Comparison of ENCODE assay signal across 10 mouse cellular contexts in genomic region chr9:67549811-67550501, GRCm38 (mm10). TPM values are rescaled to one million over a fixed set of nuclear protein-coding genes. Genes with fewer than 3 reads are reported as not detected.
A peak's percentile ranks its signal among the peaks of the same experiment; 100 is the strongest.
DNase-seq lines count a peak whose midpoint lies in the region; ATAC-seq and TF ChIP-seq lines count a peak whose summit lies in the region.
"Had no signal": no experiment of that assay in that cellular context is flagged by ENCODE, and none has a peak within 500 bp of the region (broad histone marks: within the 10 kb centered on the region; RNA-seq: fewer than 3 reads in every experiment).

No protein-coding gene starts in this region.

- no peak for TF ChIP-seq CTCF in ES-Bruce4 (IDR thresholded peaks at IDR 0.05; ENCODE audit: low read depth, low read length)

- WGBS in intestine, embryonic 16.5 days, result 94% methylated on average over 8 of the region's 8 CpGs
- 89% methylated on average over 8 of the region's 8 CpGs for WGBS in intestine, embryonic 15.5 days
- 89% methylated on average over 8 of the region's 8 CpGs for WGBS in embryonic facial prominence, embryonic 11.5 days
- WGBS in limb, embryonic 11.5 days, result 93% methylated on average over 8 of the region's 8 CpGs

- H3K4me3 ChIP-seq in intestine, embryonic 16.5 days (ENCODE audit: low read length), result no peak overlapping the region
- no peak overlapping the region for H3K4me3 ChIP-seq in intestine, embryonic 15.5 days (replicated peaks)
- no peak overlapping the region for H3K4me3 ChIP-seq in ES-Bruce4 (ENCODE audit: low read depth, low read length)
- H3K4me3 ChIP-seq in embryonic facial prominence, embryonic 11.5 days (ENCODE audit: low read depth, low read length), result no peak overlapping the region
- no peak overlapping the region for H3K4me3 ChIP-seq in limb, embryonic 11.5 days (ENCODE audit: low read depth, low read length)

- no peak for DNase-seq in embryonic facial prominence, embryonic 11.5 days (ENCODE audit: low spot score)
- DNase-seq in limb, embryonic 11.5 days (ENCODE audit: low spot score), result no peak
- DNase-seq in liver, result no peak
- no peak for DNase-seq in spleen, adult 18-20 months
- no peak for DNase-seq in left cerebral cortex, adult 9 months (ENCODE audit: low spot score in 2 of 2)
- DNase-seq: layer of hippocampus, adult 9-11 months had no signal

- peak overlapping the region; percentile 41; the same call in 1 of the 2 replicates for H3K27ac ChIP-seq in intestine, embryonic 16.5 days (ENCODE audit: low read length)
- H3K27ac ChIP-seq in intestine, embryonic 15.5 days, result no peak overlapping the region
- peak overlapping the region; percentile 73 for H3K27ac ChIP-seq in ES-Bruce4 (ENCODE audit: insufficient read depth, low read length)
- H3K27ac ChIP-seq in embryonic facial prominence, embryonic 11.5 days (replicated peaks; ENCODE audit: low read depth, low read length), result 0 out of 2 replicates have a peak overlapping the region, but pooled peaks have one; percentile 5
- H3K27ac ChIP-seq in limb, embryonic 11.5 days (replicated peaks; ENCODE audit: low read depth, low read length), result peak overlapping the region; percentile 45; the same call in 1 of the 2 replicates

- no peaks in the 10 kb centered on the region for H3K27me3 ChIP-seq in intestine, embryonic 16.5 days (replicated peaks; ENCODE audit: control insufficient read depth, insufficient read depth, low read length)
- H3K27me3 ChIP-seq in intestine, embryonic 15.5 days (replicated peaks), result no peaks in the 10 kb centered on the region
- no peaks in the 10 kb centered on the region for H3K27me3 ChIP-seq in ES-Bruce4 (ENCODE audit: control insufficient read depth, insufficient read depth, low read length, poor library complexity, severe bottlenecking)
- no peaks in the 10 kb centered on the region for H3K27me3 ChIP-seq in embryonic facial prominence, embryonic 11.5 days (ENCODE audit: control insufficient read depth, insufficient read depth, low read length)
- H3K27me3 ChIP-seq in limb, embryonic 11.5 days (ENCODE audit: control insufficient read depth, insufficient read depth, low read length), result no peaks in the 10 kb centered on the region
- H3K27me3 ChIP-seq: Patski had no signal

- no peaks in the 10 kb centered on the region for H3K9me3 ChIP-seq in intestine, embryonic 16.5 days (ENCODE audit: control insufficient read depth, low read length)
- H3K9me3 ChIP-seq in intestine, embryonic 15.5 days, result no peaks in the 10 kb centered on the region
- no peaks in the 10 kb centered on the region for H3K9me3 ChIP-seq in ES-Bruce4 (replicated peaks; ENCODE audit: control insufficient read depth, insufficient read depth, low read length, poor library complexity, severe bottlenecking)
- no peaks in the 10 kb centered on the region for H3K9me3 ChIP-seq in embryonic facial prominence, embryonic 11.5 days (replicated peaks; ENCODE audit: control insufficient read depth, low read length)
- no peaks in the 10 kb centered on the region for H3K9me3 ChIP-seq in limb, embryonic 11.5 days (ENCODE audit: control insufficient read depth, low read length)

- TF ChIP-seq EP300 in ES-Bruce4 (IDR thresholded peaks at IDR 0.05; ENCODE audit: insufficient read depth, low read depth, low read length), result no peak

- H3K4me1 ChIP-seq in intestine, embryonic 16.5 days (ENCODE audit: control insufficient read depth, insufficient read depth, low read length), result peaks cover 15% of the 10 kb centered on the region
- 0 out of 2 replicates have a peak, but pooled peaks cover 12% of the 10 kb centered on the region for H3K4me1 ChIP-seq in intestine, embryonic 15.5 days (replicated peaks)
- H3K4me1 ChIP-seq in ES-Bruce4 (ENCODE audit: control insufficient read depth, insufficient read depth, low read length), result peaks cover 6% of the 10 kb centered on the region
- no peaks in the 10 kb centered on the region for H3K4me1 ChIP-seq in embryonic facial prominence, embryonic 11.5 days (ENCODE audit: control insufficient read depth, insufficient read depth, low read length)
- peaks cover 8% of the 10 kb centered on the region for H3K4me1 ChIP-seq in limb, embryonic 11.5 days (ENCODE audit: control insufficient read depth, insufficient read depth, low read length)

- H3K4me2 ChIP-seq in intestine, embryonic 16.5 days (ENCODE audit: low read depth, low read length), result no peak overlapping the region
- no peak overlapping the region for H3K4me2 ChIP-seq in intestine, embryonic 15.5 days (replicated peaks)
- H3K4me2 ChIP-seq in embryonic facial prominence, embryonic 11.5 days (ENCODE audit: low read depth, low read length), result no peak overlapping the region
- no peak overlapping the region for H3K4me2 ChIP-seq in limb, embryonic 11.5 days (ENCODE audit: low read depth, severe bottlenecking)

- no peak for ATAC-seq in intestine, embryonic 16.5 days
- ATAC-seq in intestine, embryonic 15.5 days, result no peak
- ATAC-seq in embryonic facial prominence, embryonic 11.5 days (replicated peaks; ENCODE audit: insufficient number of reproducible peaks, low FRiP score, low TSS enrichment, low read depth), result no peak
- no peak for ATAC-seq in limb, embryonic 11.5 days (ENCODE audit: insufficient number of reproducible peaks, low FRiP score, low TSS enrichment, low read depth)
- ATAC-seq: Patski had no signal

- no peaks in the 10 kb centered on the region for H3K36me3 ChIP-seq in intestine, embryonic 16.5 days (ENCODE audit: control insufficient read depth, insufficient read depth, low read length)
- H3K36me3 ChIP-seq in intestine, embryonic 15.5 days, result no peaks in the 10 kb centered on the region
- H3K36me3 ChIP-seq in ES-Bruce4 (ENCODE audit: control insufficient read depth, insufficient read depth, low read length, poor library complexity, severe bottlenecking), result no peaks in the 10 kb centered on the region
- H3K36me3 ChIP-seq in embryonic facial prominence, embryonic 11.5 days (replicated peaks; ENCODE audit: control insufficient read depth, insufficient read depth, low read depth, low read length), result no peaks in the 10 kb centered on the region
- no peaks in the 10 kb centered on the region for H3K36me3 ChIP-seq in limb, embryonic 11.5 days (ENCODE audit: control insufficient read depth, insufficient read depth, low read length)

- no peak for TF ChIP-seq POLR2A in ES-Bruce4 (IDR thresholded peaks at IDR 0.05; ENCODE audit: insufficient read depth, low read length)

- H3K9ac ChIP-seq in intestine, embryonic 16.5 days (ENCODE audit: low read depth, low read length), result no peak overlapping the region
- H3K9ac ChIP-seq in intestine, embryonic 15.5 days, result no peak overlapping the region
- H3K9ac ChIP-seq in ES-Bruce4 (ENCODE audit: low read depth, poor library complexity, severe bottlenecking), result no peak overlapping the region
- no peak overlapping the region for H3K9ac ChIP-seq in embryonic facial prominence, embryonic 11.5 days (replicated peaks; ENCODE audit: low read length)
- H3K9ac ChIP-seq in limb, embryonic 11.5 days (ENCODE audit: low read length), result 0 out of 2 replicates have a peak overlapping the region, but pooled peaks have one; percentile 19

RNA-seq across cellular contexts. Expression of gene Tln2, which starts 9.5 kb away (rescaled TPM):
- 19.7 and 19.8 TPM in 2 replicates for polyA plus RNA-seq in intestine, embryonic 16.5 days (2015; fragmentation: Nextera tagmentation; extraction: Ambion mirVana)
- 28.0 and 29.4 TPM in 2 replicates for polyA plus RNA-seq in intestine, embryonic 15.5 days (2015; fragmentation: Nextera tagmentation; extraction: Ambion mirVana)
- 17.0 and 19.7 TPM in 2 replicates for polyA plus RNA-seq in ES-Bruce4 (2011; ENCODE audit: insufficient read depth, insufficient read length, low read depth, missing spikeins)
- 25.3 and 26.2 TPM in 2 replicates for polyA plus RNA-seq in embryonic facial prominence, embryonic 11.5 days (2014; fragmentation: Nextera tagmentation; extraction: Ambion mirVana)
- polyA plus RNA-seq in limb, embryonic 11.5 days (2014; fragmentation: Nextera tagmentation; extraction: Ambion mirVana), result 26.9 and 28.2 TPM in 2 replicates
